Comparison of ENCODE assay signal across 8 mouse cellular contexts in the genomic region with DNA sequence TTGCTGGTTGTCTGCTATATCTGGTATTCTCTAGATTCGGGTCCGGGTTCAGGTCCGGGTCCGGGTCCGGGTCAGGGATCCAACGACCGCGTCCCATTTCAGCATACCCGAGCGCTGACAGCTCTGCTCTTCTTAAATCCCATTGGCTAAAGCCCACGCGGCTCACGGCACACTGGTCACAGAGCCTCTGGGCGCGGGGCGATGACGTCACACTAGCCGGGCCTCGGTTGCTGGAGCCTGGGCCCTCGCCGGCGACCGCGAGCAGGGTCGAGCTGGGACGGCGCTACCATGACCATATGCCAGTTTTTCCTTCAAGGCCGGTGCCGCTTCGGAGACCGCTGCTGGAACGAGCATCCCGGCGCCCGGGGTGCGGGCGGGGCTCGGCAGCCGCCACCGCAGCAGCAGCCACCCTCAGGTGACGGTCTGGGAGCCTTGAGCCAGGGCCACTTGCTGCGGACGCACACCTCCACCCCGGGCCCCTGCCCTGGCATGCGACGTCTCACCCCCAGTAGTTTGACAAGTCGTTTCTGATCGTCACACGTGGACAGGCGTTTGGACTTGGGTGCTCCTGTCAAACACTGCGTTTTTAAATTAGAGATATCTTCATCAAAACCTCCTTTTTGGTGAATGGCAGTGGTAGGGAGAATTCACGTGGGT. TPM values are rescaled to one million over a fixed set of nuclear protein-coding genes. Genes with fewer than 3 reads are reported as not detected.
A peak's percentile ranks its signal among the peaks of the same experiment; 100 is the strongest.
DNase-seq lines count a peak whose midpoint lies in the region; ATAC-seq lines count a peak whose summit lies in the region.

Gene Nupl2, plus strand, starts transcription at position 175 of the 657 bp plus-strand sequence.

- H3K79me2 ChIP-seq in macrophage (ENCODE audit: inconsistent target), result no peaks in the 10 kb centered on the region

- peaks cover 3% of the 10 kb centered on the region for H3K36me3 ChIP-seq in hindbrain, embryonic 16.5 days (ENCODE audit: control insufficient read depth, insufficient read depth, low read length)
- peaks cover 12% of the 10 kb centered on the region for H3K36me3 ChIP-seq in macrophage (ENCODE audit: inconsistent target)

- H3K27ac ChIP-seq in hindbrain, embryonic 16.5 days (ENCODE audit: low read depth, low read length), result peak within 1 kb of the TSS; percentile 83
- no peak within 1 kb of the TSS for H3K27ac ChIP-seq in macrophage

- peaks cover 4% of the 10 kb centered on the region for H3K4me1 ChIP-seq in hindbrain, embryonic 16.5 days (ENCODE audit: control insufficient read depth, insufficient read depth, low read depth, low read length)

- peak within 1 kb of the TSS; percentile 96 for H3K9ac ChIP-seq in hindbrain, embryonic 16.5 days (ENCODE audit: low read depth, low read length)

- ATAC-seq in hindbrain, embryonic 16.5 days, result peak; percentile 98

- H3K4me3 ChIP-seq in hindbrain, embryonic 16.5 days (ENCODE audit: low read length), result peak within 1 kb of the TSS; percentile 87
- H3K4me3 ChIP-seq in macrophage (ENCODE audit: inconsistent target), result peak within 1 kb of the TSS; percentile 67

- WGBS in hindbrain, embryonic 16.5 days, result under 1% methylated on average over 52 of the region's 52 CpGs
- under 1% methylated on average over 52 of the region's 52 CpGs for WGBS in macrophage (ENCODE audit: missing documents)

- H3K4me2 ChIP-seq in hindbrain, embryonic 16.5 days (ENCODE audit: low read length), result peak within 1 kb of the TSS; percentile 67

- DNase-seq in WW6 (ENCODE audit: low read depth, low spot score), result peak; percentile 83
- DNase-seq in cerebellum, postnatal 4 days (ENCODE audit: low spot score in 2 of 2), result peak; percentile 94 to 97
- DNase-seq in gastrocnemius, adult 18-20 months (ENCODE audit: low spot score), result peak; percentile 94
- DNase-seq in left cerebral cortex, adult 18-20 months (ENCODE audit: low spot score in 2 of 2), result peak; percentile 97
- peak; percentile 96 for DNase-seq in right cerebral cortex, adult 18-20 months
- DNase-seq in urinary bladder, postnatal 10 days (ENCODE audit: low spot score), result peak; percentile 81

- no peaks in the 10 kb centered on the region for H3K9me3 ChIP-seq in hindbrain, embryonic 16.5 days (ENCODE audit: control insufficient read depth, low read length)

- no peaks in the 10 kb centered on the region for H3K27me3 ChIP-seq in hindbrain, embryonic 16.5 days (replicated peaks; ENCODE audit: control insufficient read depth, insufficient read depth, low read length)

RNA-seq across cellular contexts. Expression of gene Nupl2, which starts in this region (rescaled TPM):
- total RNA-seq in gastrocnemius, adult 18-20 months (2021), result 1 to 10 TPM; 5.3 to 6.4 TPM
- polyA plus RNA-seq in hindbrain, embryonic 16.5 days (2015; fragmentation: Nextera tagmentation; extraction: Ambion mirVana), result 11.9 and 13.5 TPM in 2 replicates
- 10 to 100 TPM; 10.3 to 12.3 TPM for total RNA-seq in left cerebral cortex, adult 18-20 months (2021)
- 10 to 100 TPM in 19 of 26 experiments, 1 to 10 TPM in 7; 1.9 to 42.3 (median 18.2) TPM for total RNA-seq in macrophage (2018; cell fraction: chromatin; rRNA removed)
- 1 to 10 TPM; 1.8 to 7.5 (median 5.4) TPM for total RNA-seq in macrophage (2018; cell fraction: cytosol; rRNA removed)
- 10 to 100 TPM in 11 of 26 experiments, 1 to 10 TPM in 15; 2.2 to 33.4 (median 7.7) TPM for total RNA-seq in macrophage (2018; cell fraction: nucleus; rRNA removed)
- polyA plus RNA-seq in macrophage (2018), result 5.7 to 8.2 TPM (median 5.9 TPM) in 3 replicates
